Mouse (Mus musculus) heart, postnatal 14 days (tissue): ENCODE results near the gene Capn15. TPM values are rescaled to one million over a fixed set of nuclear protein-coding genes. Genes with fewer than 3 reads are reported as not detected.

ENCODE experiments used
- DNase-seq, 2 experiments: peaks; one replicate each; pipeline ENCODE4 v3.0.0; 2021 to 2022
- intact Hi-C: fragments of 180-260 bp; cut with DNase I; formaldehyde crosslinking; loops from one replicate; pipeline ENCODE4 v1.15.1; 2025
- total RNA-seq, 2 experiments: library from RNA; stranded (reverse); gene quantifications; 2 replicates each; pipeline ENCODE4 v1.2.3; 2021

The Capn15 gene
- total RNA-seq, 2 experiments from 2014 or later, result 11.4 to 13.1 TPM

- no peak for DNase-seq
- intact Hi-C loops, result no loop called here
Observed at GRCm38 (mm10) chr17:25958771-25959494, 26.7 kb downstream of the Capn15 start.

DNA sequence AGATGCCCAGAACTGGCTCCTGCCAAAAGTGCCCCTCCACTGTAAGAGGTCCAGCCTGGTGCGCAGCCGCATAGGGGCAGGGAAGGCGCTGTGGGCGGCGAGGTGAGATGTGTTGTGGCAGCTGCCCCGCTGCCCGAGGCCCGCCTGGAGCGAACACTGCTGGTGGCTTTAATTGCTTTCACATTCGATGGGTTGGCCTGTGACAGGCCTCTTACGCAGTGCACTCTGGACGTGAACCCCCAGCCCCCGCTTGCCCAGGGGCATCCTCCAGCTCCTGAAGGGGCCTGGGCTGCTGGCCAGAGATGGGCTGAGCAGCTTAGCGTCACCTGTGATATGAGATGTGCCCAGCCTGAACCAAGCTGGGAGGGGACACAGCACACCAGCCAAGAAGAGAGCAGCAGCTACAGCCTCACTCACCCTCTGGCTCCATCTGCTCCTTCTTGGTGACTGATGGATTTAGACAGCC lies 28.0 kb downstream of the Capn15 start:
- intact Hi-C loops, result no loop called here
- DNase-seq, result no peak

DNA sequence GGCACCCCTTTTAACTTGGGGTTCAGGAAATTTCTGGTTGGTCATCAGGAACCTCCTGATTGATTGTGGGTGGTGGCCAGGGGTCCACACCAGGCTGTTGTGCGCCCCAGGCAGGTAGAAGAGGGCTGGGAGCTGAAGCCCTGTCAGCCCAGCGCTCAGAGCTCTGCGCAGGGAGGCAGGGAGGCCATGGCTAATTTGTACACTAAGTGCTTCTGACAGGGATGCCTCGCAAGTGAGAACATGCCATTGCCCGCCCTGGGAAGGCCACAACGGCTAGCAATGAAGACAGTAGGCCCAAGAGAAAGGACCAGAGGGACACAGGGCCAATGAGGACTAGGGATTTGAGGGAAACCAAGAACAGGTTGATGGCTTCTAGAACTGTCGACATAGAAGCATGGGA lies 29.0 kb downstream of the Capn15 start:
- intact Hi-C loops, result no loop called here
- no peak for DNase-seq

GRCm38 (mm10) chr17:25956201-25956600 lies 29.4 kb downstream of the Capn15 start:
- no peak for DNase-seq
- intact Hi-C loops, result no loop called here

DNA sequence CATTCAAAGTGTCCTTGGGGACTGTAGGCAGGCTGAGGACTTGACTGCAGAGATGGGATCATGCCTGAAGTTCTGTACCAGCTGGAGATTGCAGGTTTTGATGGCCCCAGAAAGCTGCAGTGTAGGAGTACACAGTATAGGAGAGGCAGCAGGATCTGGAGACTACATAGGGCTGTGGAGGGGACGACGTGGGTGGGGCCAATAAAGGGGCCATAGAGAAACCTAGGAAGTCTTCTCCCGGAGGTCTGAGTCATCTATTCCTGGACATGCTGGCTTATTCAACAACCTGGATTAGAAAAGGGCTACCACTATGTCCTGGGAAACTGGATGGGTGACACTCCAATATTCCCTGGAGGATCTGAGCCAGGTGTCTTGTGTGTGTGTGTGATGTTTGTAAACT lies 29.9 kb downstream of the Capn15 start:
- no peak for DNase-seq

DNA sequence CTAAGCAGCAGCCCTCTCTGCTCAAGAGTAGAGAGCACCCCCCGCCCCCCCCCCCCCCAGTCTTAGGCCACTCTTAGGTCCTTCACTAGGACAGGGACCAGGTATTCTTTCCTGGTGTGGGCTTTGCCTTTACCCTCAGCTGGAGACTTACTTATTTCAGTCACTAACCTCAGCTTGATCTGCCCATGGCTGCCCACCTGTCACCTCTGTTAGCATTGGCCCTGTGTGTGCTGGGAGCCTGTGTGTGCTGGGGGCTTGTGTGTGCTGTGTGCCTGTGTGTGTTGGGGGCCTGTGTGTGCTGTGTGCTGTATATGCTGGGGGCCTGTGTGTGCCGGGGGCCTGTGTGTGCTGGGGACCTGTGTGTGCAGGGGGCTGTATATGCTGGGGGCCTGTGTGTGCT lies 30.9 kb downstream of the Capn15 start:
- intact Hi-C loops, result no loop called here
- DNase-seq, result no peak

More for the DNA sequence above, 29.9 kb downstream of the Capn15 start:
- intact Hi-C loops, result no loop called here

DNA sequence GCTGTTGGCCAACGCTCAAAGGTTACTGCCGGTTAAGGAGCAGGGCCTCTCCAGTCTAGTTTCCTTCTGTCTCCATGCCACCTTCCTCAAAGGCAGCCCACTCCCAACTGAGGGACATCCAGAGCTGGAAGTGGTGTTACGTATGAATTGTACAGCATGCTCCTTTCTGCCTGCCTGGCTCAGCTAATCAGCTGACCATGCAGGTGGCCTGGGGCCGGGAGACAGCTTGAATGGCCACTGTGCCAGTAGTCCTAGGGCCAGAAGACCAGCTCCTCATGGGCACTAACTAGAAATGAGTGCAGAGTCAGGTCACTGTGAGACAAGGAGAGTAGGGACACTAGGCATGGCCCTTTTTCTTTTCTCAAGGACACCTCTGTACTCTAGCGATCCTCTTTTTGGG lies 32.4 kb downstream of the Capn15 start:
- intact Hi-C loops, result no loop called here
- no peak for DNase-seq

GRCm38 (mm10) chr17:25951803-25952623 lies 33.6 kb downstream of the Capn15 start, which contains the start of gene A930017K11Rik:
TSS of gene A930017K11Rik (minus strand) at chr17:25952565.
- peak; percentile 13 to 17 for DNase-seq
- intact Hi-C loops, result no loop called here

DNA sequence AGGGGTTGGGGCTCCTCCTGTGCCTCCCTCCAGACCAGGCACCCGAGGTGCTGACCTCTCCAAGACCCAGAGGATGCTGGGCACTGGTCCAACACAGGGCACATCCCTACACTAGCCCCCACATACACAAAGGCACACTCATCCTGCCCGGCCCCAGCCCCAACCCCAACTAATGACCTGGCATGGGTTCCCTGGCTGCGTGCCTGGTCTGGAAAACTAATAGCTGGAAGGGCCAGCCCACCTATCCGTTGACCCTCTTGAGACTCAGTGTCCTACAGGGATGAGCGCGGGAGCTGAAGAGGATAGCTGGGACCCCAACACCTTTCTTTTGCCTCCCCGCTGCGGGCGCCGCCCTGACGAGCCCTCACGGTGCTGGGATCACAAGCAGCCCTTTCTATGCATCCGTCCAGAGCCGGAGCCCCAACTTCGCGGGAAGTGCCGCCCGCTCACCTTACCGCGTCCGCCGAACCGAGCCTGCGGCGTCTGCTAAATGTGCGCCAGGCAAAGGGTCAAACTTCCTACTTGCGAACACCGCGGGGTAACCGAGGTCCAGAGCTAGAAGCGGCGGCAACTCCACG lies 34.3 kb downstream of the Capn15 start:
- no peak for DNase-seq
- intact Hi-C loops, result no loop called here

- DNase-seq, result no peak
- intact Hi-C loops, result no loop called here
Observed at GRCm38 (mm10) chr17:25950706-25951105, 34.9 kb downstream of the Capn15 start.

- DNase-seq, result no peak
Observed at GRCm38 (mm10) chr17:25949981-25950380, 35.6 kb downstream of the Capn15 start.

DNA sequence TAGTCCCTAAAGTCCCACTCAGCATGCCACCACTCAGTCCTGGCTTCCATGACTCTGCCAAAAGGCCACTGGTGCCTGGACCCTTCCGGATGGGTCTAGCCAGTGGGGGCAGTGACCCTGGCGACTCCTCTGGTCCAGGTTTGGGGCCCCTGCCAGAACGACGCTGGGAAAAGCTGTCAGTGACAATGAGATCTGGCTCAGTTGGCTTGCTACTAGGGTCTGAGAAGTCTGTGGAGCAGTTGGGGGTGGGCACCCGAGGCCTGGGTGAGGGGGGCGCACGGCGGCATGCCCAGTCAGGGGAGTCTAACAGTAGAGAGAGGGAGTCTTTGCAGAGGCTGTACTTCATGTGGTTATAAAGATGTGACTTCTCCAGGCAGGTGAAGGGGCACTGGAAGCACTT lies 37.5 kb downstream of the Capn15 start:
- intact Hi-C loops, result no loop called here
- no peak for DNase-seq

More at GRCm38 (mm10) chr17:25949981-25950380, 35.6 kb downstream of the Capn15 start:
- intact Hi-C loops, result no loop called here

GRCm38 (mm10) chr17:25947576-25947975 lies 38.0 kb downstream of the Capn15 start:
- no peak for DNase-seq
- intact Hi-C loops, result no loop called here

- no peak for DNase-seq
- intact Hi-C loops, result no loop called here
Observed at GRCm38 (mm10) chr17:25946891-25947290, 38.7 kb downstream of the Capn15 start.

GRCm38 (mm10) chr17:25946349-25946748 lies 39.2 kb downstream of the Capn15 start:
- intact Hi-C loops, result no loop called here

GRCm38 (mm10) chr17:25945517-25946155 lies 40.0 kb downstream of the Capn15 start:
- intact Hi-C loops, result no loop called here
- peak; percentile 33 to 55 for DNase-seq

More at GRCm38 (mm10) chr17:25946349-25946748, 39.2 kb downstream of the Capn15 start:
- DNase-seq, result no peak

- intact Hi-C loops, result no loop called here
Observed at GRCm38 (mm10) chr17:25944366-25945163, 41.0 kb downstream of the Capn15 start, which contains the start of the genes Pigq and Nhlrc4. TSS of gene Pigq (minus strand) at chr17:25944936. TSS of gene Nhlrc4 (minus strand) at chr17:25944961.

DNA sequence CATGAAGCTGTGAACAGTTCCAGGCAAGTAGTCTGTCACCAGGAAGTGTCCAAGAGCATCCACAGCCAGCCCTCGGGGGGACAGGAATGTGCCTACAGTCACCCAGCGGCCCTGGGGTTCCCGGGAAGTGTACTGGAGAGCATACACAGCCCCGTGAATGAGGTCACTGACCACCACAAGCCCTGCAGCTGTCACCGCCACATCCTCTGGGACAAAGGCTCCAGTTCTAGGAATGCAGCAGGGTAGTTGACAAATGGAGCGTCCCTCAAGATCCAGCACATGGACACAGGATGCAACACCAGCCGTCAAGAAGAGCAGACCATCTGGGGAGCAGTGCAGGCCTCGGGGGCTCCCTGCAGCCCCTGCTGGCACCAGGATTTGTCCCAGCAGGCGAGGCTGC lies 41.8 kb downstream of the Capn15 start:
- intact Hi-C loops, result no loop called here
- no peak for DNase-seq

More at GRCm38 (mm10) chr17:25944366-25945163, 41.0 kb downstream of the Capn15 start, which contains the start of the genes Pigq and Nhlrc4:
- no peak for DNase-seq

DNA sequence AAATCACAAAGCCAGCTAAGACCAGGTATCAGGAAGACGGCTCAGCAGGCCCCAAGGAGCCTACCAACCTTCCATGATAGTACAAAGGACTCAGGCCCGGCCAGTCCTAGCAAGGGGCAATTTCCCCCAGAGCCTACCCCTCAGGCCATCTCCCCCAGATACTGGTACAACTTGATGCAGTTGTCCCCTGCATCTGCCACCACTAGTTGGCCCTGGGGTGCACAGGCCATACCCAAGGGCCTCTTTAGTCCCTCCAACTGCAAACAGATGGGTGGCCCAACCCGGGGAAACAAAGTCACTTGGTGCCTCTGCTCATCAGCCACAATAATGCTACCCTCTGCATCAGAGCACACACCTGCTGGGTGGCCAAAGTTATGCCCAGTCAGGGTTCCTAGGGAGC lies 42.4 kb downstream of the Capn15 start:
- DNase-seq, result no peak
- intact Hi-C loops, result no loop called here
